ENCODE assay signal across 13 mouse cellular contexts in genomic region chr13:102925844-102926598, GRCm38 (mm10).
DNase-seq lines count a peak whose midpoint lies in the region; ATAC-seq and TF ChIP-seq lines count a peak whose summit lies in the region.
"Had no signal": no experiment of that assay in that cellular context is flagged by ENCODE, and none has a peak within 500 bp of the region (broad histone marks: within the 10 kb centered on the region; RNA-seq: fewer than 3 reads in every experiment).

No protein-coding gene starts in this region.

- no peaks in the 10 kb centered on the region for H3K36me3 ChIP-seq in forebrain, postnatal 0 days (ENCODE audit: insufficient read depth)
- H3K36me3 ChIP-seq in forebrain, embryonic 13.5 days (ENCODE audit: poor library complexity, severe bottlenecking): no peaks in the 10 kb centered on the region
- H3K36me3 ChIP-seq in E14TG2a.4 (ENCODE audit: insufficient read depth, low read length): no peaks in the 10 kb centered on the region
- H3K36me3 ChIP-seq: liver, embryonic 13.5 days had no signal

- DNase-seq in forebrain, postnatal 0 days: no peak
- no peak for DNase-seq in layer of hippocampus, adult 2 months (ENCODE audit: low spot score in 2 of 2)
- no peak for DNase-seq in layer of hippocampus, postnatal 25 days (ENCODE audit: extremely low spot score in 1 of 2, low spot score in 1 of 2)
- DNase-seq in spleen, postnatal 36 days (ENCODE audit: low spot score in 2 of 2): no peak
- no peak for DNase-seq in spleen, postnatal 4 days (ENCODE audit: low spot score in 2 of 2)
- DNase-seq: cerebellum, adult 2 months; gastrocnemius, postnatal 25 days; liver, embryonic 13.5 days; spleen, adult 18-20 months; thymus, adult 18-20 months had no signal

- no peaks in the 10 kb centered on the region for H3K4me1 ChIP-seq in forebrain, postnatal 0 days (ENCODE audit: insufficient read depth)
- no peaks in the 10 kb centered on the region for H3K4me1 ChIP-seq in forebrain, embryonic 13.5 days
- no peaks in the 10 kb centered on the region for H3K4me1 ChIP-seq in E14TG2a.4 (replicated peaks; ENCODE audit: low read depth, low read length)
- H3K4me1 ChIP-seq: liver, embryonic 13.5 days had no signal

- H3K4me3 ChIP-seq in forebrain, postnatal 0 days (ENCODE audit: low read depth, low read length): no peak overlapping the region
- no peak overlapping the region for H3K4me3 ChIP-seq in forebrain, embryonic 13.5 days
- H3K4me3 ChIP-seq in layer of hippocampus, adult 2 months: no peak overlapping the region
- no peak overlapping the region for H3K4me3 ChIP-seq in E14TG2a.4 (replicated peaks; ENCODE audit: low read length)
- H3K4me3 ChIP-seq: liver, embryonic 13.5 days had no signal

- peak; percentile 34; the same call in 1 of the 2 replicates for TF ChIP-seq CTCF in forebrain, postnatal 0 days (IDR thresholded peaks at IDR 0.05; ENCODE audit: low read depth)
- TF ChIP-seq CTCF in layer of hippocampus, adult 2 months (conservative IDR thresholded peaks at IDR 0.05): peak; percentile 74
- TF ChIP-seq CTCF in E14TG2a.4 (conservative IDR thresholded peaks at IDR 0.05; ENCODE audit: low read length): peak; percentile 74

- no peaks in the 10 kb centered on the region for H3K9me3 ChIP-seq in forebrain, postnatal 0 days (ENCODE audit: low read length)
- H3K9me3 ChIP-seq in forebrain, embryonic 13.5 days (replicated peaks): no peaks in the 10 kb centered on the region
- H3K9me3 ChIP-seq in E14TG2a.4 (ENCODE audit: low read length): no peaks in the 10 kb centered on the region
- H3K9me3 ChIP-seq: liver, embryonic 13.5 days had no signal

- H3K4me2 ChIP-seq in forebrain, postnatal 0 days (ENCODE audit: low read depth): no peak overlapping the region
- no peak overlapping the region for H3K4me2 ChIP-seq in forebrain, embryonic 13.5 days
- H3K4me2 ChIP-seq: liver, embryonic 13.5 days had no signal

- no peaks in the 10 kb centered on the region for H3K27me3 ChIP-seq in forebrain, postnatal 0 days (ENCODE audit: insufficient read depth, low read length)
- H3K27me3 ChIP-seq in forebrain, embryonic 13.5 days: no peaks in the 10 kb centered on the region
- no peaks in the 10 kb centered on the region for H3K27me3 ChIP-seq in E14TG2a.4 (ENCODE audit: insufficient read depth, low read length)
- H3K27me3 ChIP-seq: liver, embryonic 13.5 days had no signal

- WGBS in forebrain, postnatal 0 days: 83% methylated on average over 7 of the region's 7 CpGs
- WGBS in forebrain, embryonic 13.5 days: 82% methylated on average over 7 of the region's 7 CpGs

- H3K9ac ChIP-seq in forebrain, postnatal 0 days: no peak overlapping the region
- no peak overlapping the region for H3K9ac ChIP-seq in forebrain, embryonic 13.5 days
- H3K9ac ChIP-seq: liver, embryonic 13.5 days had no signal

- ATAC-seq in forebrain, postnatal 0 days: no peak
- no peak for ATAC-seq in forebrain, embryonic 13.5 days
- peak; percentile 72 for ATAC-seq in megakaryocyte progenitor cell, adult 5-6 weeks (replicated peaks; ENCODE audit: poor library complexity)

- H3K27ac ChIP-seq in forebrain, postnatal 0 days (ENCODE audit: low read depth, low read length): no peak overlapping the region
- no peak overlapping the region for H3K27ac ChIP-seq in forebrain, embryonic 13.5 days
- H3K27ac ChIP-seq in layer of hippocampus, adult 2 months: peak overlapping the region; percentile 20; the same call in 1 of the 2 replicates
- H3K27ac ChIP-seq: liver, embryonic 13.5 days had no signal
